Mouse (Mus musculus) adrenal gland, adult 8-10 months (tissue): ENCODE measurements around the gene Scgb1b15. TPM values are rescaled to one million over a fixed set of nuclear protein-coding genes. Genes with fewer than 3 reads are reported as not detected.
"Not testable (repeated sequence)": the region's sequence is repeated elsewhere in the genome, so short reads cannot be mapped to it uniquely, and the experiment has no call there.

Experiments
- DNase-seq: peaks from one replicate; pipeline ENCODE4 v3.0.0; 2022
- total RNA-seq, 4 experiments: library from RNA; stranded (reverse); gene quantifications; 2 replicates each; pipeline ENCODE4 v1.2.4; 2022

Scgb1b15 gene
- total RNA-seq: not detected

DNA sequence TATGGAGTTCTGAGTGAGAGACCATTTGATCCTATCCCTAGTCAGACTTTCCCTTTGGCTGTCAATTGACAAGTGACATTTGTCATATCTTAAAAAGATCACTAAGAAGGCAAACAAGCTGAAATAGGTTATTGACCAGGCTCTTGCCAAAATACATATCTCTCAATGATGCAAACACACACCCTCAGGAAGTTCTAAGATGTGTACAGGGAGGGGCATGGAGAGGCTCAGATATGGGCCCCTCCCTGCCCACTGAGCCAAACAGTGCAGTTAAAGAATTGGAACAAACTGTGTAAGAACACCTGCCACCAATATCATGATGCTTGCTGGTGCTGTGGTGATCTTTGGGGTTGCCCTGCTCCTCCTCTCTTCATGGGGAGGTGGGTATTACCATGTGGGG, at the start of gene Scgb1b15:
Gene Scgb1b15, plus strand, starts transcription at position 301 of the 400 bp plus-strand sequence.
- not testable (repeated sequence) for DNase-seq

DNA sequence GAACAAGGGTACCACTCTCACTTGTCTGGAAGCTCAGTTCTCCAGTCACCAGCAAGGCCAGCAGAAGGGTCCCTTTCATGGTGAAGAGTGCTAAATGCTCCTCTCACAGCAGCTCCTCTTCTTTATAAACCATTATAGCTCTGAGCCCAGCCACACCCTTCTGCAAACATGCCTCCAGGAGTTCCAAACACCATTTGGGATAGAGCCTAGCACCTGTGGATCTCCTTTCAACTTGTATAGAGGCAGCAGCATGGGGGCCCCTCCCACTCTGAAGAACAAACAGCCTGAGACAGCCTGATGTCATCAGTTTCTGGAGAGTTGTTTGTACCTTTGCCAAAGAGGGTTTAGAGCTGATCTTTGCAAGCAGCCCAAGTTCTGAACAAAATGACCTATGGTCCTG, 6.8 kb upstream of the Scgb1b15 start, which contains the start of gene Scgb2b15:
Gene Scgb2b15, minus strand, starts transcription at position 101 of the 400 bp plus-strand sequence.
- DNase-seq: not testable (repeated sequence)

Other genes with a start within 250 kb of the Scgb1b15 start
- not detected for gene Scgb2b15, start 6.9 kb upstream of the Scgb1b15 start, total RNA-seq
- gene Scgb2b17, start 220.0 kb downstream of the Scgb1b15 start, total RNA-seq: not detected
- gene Scgb1b17, start 226.9 kb downstream of the Scgb1b15 start, total RNA-seq: not detected